ENCODE assay signal across 17 mouse cellular contexts in the genomic region with DNA sequence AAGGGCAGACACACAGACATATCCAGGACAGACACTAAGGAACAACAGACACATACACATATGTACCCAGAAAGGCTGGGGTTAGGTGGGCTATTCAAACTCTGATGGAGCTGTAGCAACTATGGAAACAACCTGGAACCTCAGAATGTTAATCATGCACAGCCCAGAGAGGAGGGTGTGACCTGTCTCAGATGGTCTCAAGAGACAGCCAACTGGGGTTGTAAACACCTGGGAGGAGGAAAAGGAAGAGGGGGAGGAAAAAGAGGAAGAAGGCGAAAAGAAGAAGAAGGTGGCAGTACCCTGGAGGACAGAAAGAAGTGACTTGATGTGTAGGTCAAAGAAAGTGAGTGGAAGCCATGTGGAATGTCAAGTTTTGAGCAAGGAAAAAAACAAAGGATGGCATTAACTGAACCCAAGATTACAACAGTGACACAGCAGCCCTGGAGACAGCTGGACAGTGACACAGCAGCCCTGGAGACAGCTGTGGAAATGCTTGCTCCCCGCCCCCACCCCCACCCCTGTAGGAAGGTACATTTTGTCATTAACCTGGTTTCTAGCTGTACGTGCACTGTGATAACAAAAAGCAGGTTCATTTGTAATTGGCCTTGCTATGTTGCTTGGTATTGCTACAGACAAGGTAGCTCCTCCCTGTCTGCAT.
DNase-seq lines count a peak whose midpoint lies in the region; ATAC-seq and TF ChIP-seq lines count a peak whose summit lies in the region.
"Had no signal": no experiment of that assay in that cellular context is flagged by ENCODE, and none has a peak within 500 bp of the region (broad histone marks: within the 10 kb centered on the region; RNA-seq: fewer than 3 reads in every experiment).

No protein-coding gene starts in this region.

- no peak for TF ChIP-seq CTCF in bone marrow, adult 2 months (IDR thresholded peaks at IDR 0.05; ENCODE audit: control insufficient read depth, insufficient read depth, low read length)

- peak; percentile 18 for DNase-seq in lung, postnatal 36 days
- no peak for DNase-seq in lung, adult 18-20 months
- peak; percentile 26 for DNase-seq in liver, embryonic 13.5 days
- peak; percentile 79 to 83 for DNase-seq in spleen, postnatal 36 days (ENCODE audit: low spot score in 2 of 2)
- DNase-seq in gastrocnemius, postnatal 25 days = no peak
- DNase-seq in left cerebral cortex, postnatal 25 days (ENCODE audit: low spot score in 2 of 2) = no peak
- no peak for DNase-seq in T-cell, adult 2 months (ENCODE audit: low spot score)
- DNase-seq: cerebellum, postnatal 10 days; embryo, embryonic 11 days; gastrocnemius, postnatal 10 days; lung, embryonic 14.5 days; right cerebral cortex, postnatal 25 days had no signal

- peak overlapping the region; percentile 49 for H3K4me3 ChIP-seq in bone marrow, adult 2 months (replicated peaks; ENCODE audit: control insufficient read depth, low read depth, low read length)
- peak overlapping the region; percentile 45 for H3K4me3 ChIP-seq in liver, embryonic 13.5 days (replicated peaks)
- H3K4me3 ChIP-seq: heart, embryonic 10.5 days; neural tube, embryonic 13.5 days had no signal

- no peaks in the 10 kb centered on the region for H3K27me3 ChIP-seq in liver, embryonic 13.5 days
- H3K27me3 ChIP-seq: neural tube, embryonic 13.5 days had no signal

- WGBS in bone marrow, adult 2 months = 36% methylated on average over 3 of the region's 3 CpGs
- WGBS in liver, embryonic 13.5 days (ENCODE audit: insufficient replicate concordance) = 41% methylated on average over 3 of the region's 3 CpGs

- H3K4me2 ChIP-seq in liver, embryonic 13.5 days = peak overlapping the region; percentile 49
- H3K4me2 ChIP-seq: lung, embryonic 14.5 days; neural tube, embryonic 13.5 days had no signal

- ATAC-seq in liver, embryonic 13.5 days (ENCODE audit: low read depth) = peak; percentile 87
- ATAC-seq: inflammation-experienced regulatory T-cells, adult 6 months; Patski had no signal

- no peaks in the 10 kb centered on the region for H3K9me3 ChIP-seq in liver, embryonic 13.5 days (replicated peaks)
- H3K9me3 ChIP-seq: heart, embryonic 10.5 days; neural tube, embryonic 13.5 days had no signal

- intact Hi-C loops in left cerebral cortex, postnatal 25 days (cut with DNase I) = loop anchor here (10.0 kb wide), 1 partner anchor 294 kb away; a partner anchor contains a TSS

- TF ChIP-seq POLR2A in bone marrow, adult 2 months (IDR thresholded peaks at IDR 0.05; ENCODE audit: borderline replicate concordance, control insufficient read depth, low read depth, low read length) = no peak

- peak overlapping the region; percentile 50 for H3K9ac ChIP-seq in liver, embryonic 13.5 days
- H3K9ac ChIP-seq: lung, embryonic 14.5 days; neural tube, embryonic 13.5 days had no signal

- no peaks in the 10 kb centered on the region for H3K36me3 ChIP-seq in liver, embryonic 13.5 days
- H3K36me3 ChIP-seq: heart, embryonic 10.5 days; neural tube, embryonic 13.5 days had no signal

- peak overlapping the region; percentile 48; the same call in 1 of the 2 replicates for H3K27ac ChIP-seq in bone marrow, adult 2 months (ENCODE audit: control insufficient read depth, insufficient read depth, low read depth, low read length, poor library complexity)
- peak overlapping the region; percentile 81 for H3K27ac ChIP-seq in liver, embryonic 13.5 days
- H3K27ac ChIP-seq: heart, embryonic 10.5 days; neural tube, embryonic 13.5 days had no signal

- H3K4me1 ChIP-seq in bone marrow, adult 2 months (ENCODE audit: control insufficient read depth, insufficient read depth, low read length) = no peaks in the 10 kb centered on the region; the same call in 1 of the 2 replicates
- peaks cover 20% of the 10 kb centered on the region for H3K4me1 ChIP-seq in liver, embryonic 13.5 days (replicated peaks)

Comparison
In these comparisons a context has a peak if more than half of its experiments do, and no peak if none do; other contexts are left out.
1. DNase-seq: peak in lung, postnatal 36 days (single experiment), liver, embryonic 13.5 days (single experiment) and spleen, postnatal 36 days (2 of 2); none in lung, adult 18-20 months (0 of 2), gastrocnemius, postnatal 25 days (single experiment), left cerebral cortex, postnatal 25 days (0 of 2) and T-cell, adult 2 months (single experiment).